Mouse (Mus musculus) gastrocnemius, postnatal 36 days (tissue): Measurements from ENCODE around the gene Dcdc2c. TPM values are rescaled to one million over a fixed set of nuclear protein-coding genes. Genes with fewer than 3 reads are reported as not detected.

Experiments used
- DNase-seq, 2 experiments: peaks; one replicate each; pipeline ENCODE4 v3.0.0; 2022
- intact Hi-C: fragments of 180-260 bp; cut with DNase I; formaldehyde crosslinking; loops from one replicate; pipeline ENCODE4 v1.15.1; 2025
- total RNA-seq, 2 experiments: library from RNA; stranded (reverse); gene quantifications; 2 replicates each; pipeline ENCODE4 v1.2.3; 2021

The Dcdc2c gene
- total RNA-seq, 2 experiments from 2014 or later: not detected

GRCm38 (mm10) chr12:28460951-28461431 is 91.2 kb downstream of the Dcdc2c start:
- intact Hi-C loops: no loop called here
- no peak for DNase-seq

- intact Hi-C loops: no loop called here
Observed at GRCm38 (mm10) chr12:28460523-28460922, 91.7 kb downstream of the Dcdc2c start.

GRCm38 (mm10) chr12:28458786-28459185 is 93.4 kb downstream of the Dcdc2c start:
- no peak for DNase-seq
- intact Hi-C loops: no loop called here

More at GRCm38 (mm10) chr12:28460523-28460922, 91.7 kb downstream of the Dcdc2c start:
- no peak for DNase-seq

GRCm38 (mm10) chr12:28436536-28436935 is 115.7 kb downstream of the Dcdc2c start:
- no peak for DNase-seq
- intact Hi-C loops: no loop called here

- no peak for DNase-seq
- intact Hi-C loops: loop anchor here (1.0 to 5.0 kb wide), 3 partner anchors 834 to 1900 kb away; no protein-coding TSS in a partner anchor
Observed at GRCm38 (mm10) chr12:28432729-28433067, 119.5 kb downstream of the Dcdc2c start.

GRCm38 (mm10) chr12:28431832-28432728 is 120.1 kb downstream of the Dcdc2c start:
- intact Hi-C loops: loop anchor here (2.0 to 5.0 kb wide), 2 partner anchors 833 to 1095 kb away; no protein-coding TSS in a partner anchor
- DNase-seq: peak; percentile 17 to 32

- intact Hi-C loops: loop anchor here (5.0 kb wide), 1 partner anchor 1093 kb away; no protein-coding TSS in a partner anchor
- no peak for DNase-seq
Observed at GRCm38 (mm10) chr12:28429856-28430255, 122.3 kb downstream of the Dcdc2c start.

- intact Hi-C loops: no loop called here
- DNase-seq: no peak
Observed at GRCm38 (mm10) chr12:28416957-28417356, 135.2 kb downstream of the Dcdc2c start.

- intact Hi-C loops: no loop called here
- no peak for DNase-seq
Observed at GRCm38 (mm10) chr12:28407656-28408405, 144.4 kb downstream of the Dcdc2c start.

GRCm38 (mm10) chr12:28402256-28402655 is 149.9 kb downstream of the Dcdc2c start:
- no peak for DNase-seq
- intact Hi-C loops: no loop called here

GRCm38 (mm10) chr12:28401372-28401771 is 150.8 kb downstream of the Dcdc2c start:
- DNase-seq: no peak
- intact Hi-C loops: no loop called here

- intact Hi-C loops: no loop called here
- DNase-seq: no peak
Observed at GRCm38 (mm10) chr12:28392129-28392528, 160.1 kb downstream of the Dcdc2c start.

Other genes with a start within 250 kb of the Dcdc2c start
- gene Allc, start 30.1 kb upstream of the Dcdc2c start, total RNA-seq: not detected
- under 1 TPM; 0.17 to 0.46 TPM for gene Colec11, start 71.0 kb upstream of the Dcdc2c start, total RNA-seq
- 100 to 1,000 TPM; 171 to 173 TPM for gene Rps7, start 83.6 kb upstream of the Dcdc2c start, total RNA-seq
- 1 to 10 TPM; 4.9 to 6.0 TPM for gene Rnaseh1, start 97.2 kb upstream of the Dcdc2c start, total RNA-seq
- gene Adi1, start 122.8 kb upstream of the Dcdc2c start, total RNA-seq: 10 to 100 TPM; 57.1 to 66.1 TPM
- 10 to 100 TPM; 13.8 to 16.6 TPM for gene Trappc12, start 198.1 kb upstream of the Dcdc2c start, total RNA-seq
- gene Eipr1, start 199.4 kb upstream of the Dcdc2c start, total RNA-seq: 1 to 10 TPM; 4.7 to 7.1 TPM